Mouse (Mus musculus) skeletal muscle tissue, adult 2 months (tissue): Measurements from ENCODE around the gene Cbx6.

Experiments
- DNase-seq: peaks from one replicate; pipeline ENCODE4 v3.0.0-alpha.2; 2012; ENCODE audit warnings: low read depth, low spot score

Cbx6 gene

GRCm38 (mm10) chr15:79803533-79804351 is 30.7 kb downstream of the Cbx6 start:
- no peak for DNase-seq

GRCm38 (mm10) chr15:79802304-79802703 is 32.2 kb downstream of the Cbx6 start:
- DNase-seq, result no peak

- no peak for DNase-seq
Observed at GRCm38 (mm10) chr15:79801646-79802045, 32.8 kb downstream of the Cbx6 start.

GRCm38 (mm10) chr15:79800701-79801100 is 33.8 kb downstream of the Cbx6 start:
- DNase-seq, result no peak

- no peak for DNase-seq
Observed at GRCm38 (mm10) chr15:79798591-79798990, 35.9 kb downstream of the Cbx6 start.

GRCm38 (mm10) chr15:79797680-79798079 is 36.8 kb downstream of the Cbx6 start:
- DNase-seq, result no peak

- no peak for DNase-seq
Observed at GRCm38 (mm10) chr15:79797096-79797495, 37.4 kb downstream of the Cbx6 start.

- no peak for DNase-seq
Observed at GRCm38 (mm10) chr15:79796256-79796655, 38.2 kb downstream of the Cbx6 start.

GRCm38 (mm10) chr15:79794173-79794572 is 40.3 kb downstream of the Cbx6 start:
- no peak for DNase-seq

GRCm38 (mm10) chr15:79793076-79793475 is 41.4 kb downstream of the Cbx6 start:
- no peak for DNase-seq

- no peak for DNase-seq
Observed at GRCm38 (mm10) chr15:79792455-79792854, 42.0 kb downstream of the Cbx6 start.

GRCm38 (mm10) chr15:79791502-79791901 is 43.0 kb downstream of the Cbx6 start:
- DNase-seq, result peak; percentile 19

GRCm38 (mm10) chr15:79790905-79791304 is 43.6 kb downstream of the Cbx6 start:
- no peak for DNase-seq

GRCm38 (mm10) chr15:79790111-79790510 is 44.4 kb downstream of the Cbx6 start:
- DNase-seq, result no peak

- DNase-seq, result no peak
Observed at GRCm38 (mm10) chr15:79787815-79788214, 46.7 kb downstream of the Cbx6 start.

- no peak for DNase-seq
Observed at GRCm38 (mm10) chr15:79785056-79785455, 49.4 kb downstream of the Cbx6 start.

- no peak for DNase-seq
Observed at GRCm38 (mm10) chr15:79777749-79778148, 56.7 kb downstream of the Cbx6 start, which contains the start of gene Dnal4. Gene Dnal4, minus strand, starts transcription at chr15:79777849.

GRCm38 (mm10) chr15:79775662-79776061 is 58.8 kb downstream of the Cbx6 start:
- DNase-seq, result no peak

- DNase-seq, result peak; percentile 99
Observed at GRCm38 (mm10) chr15:79774117-79775027, 60.1 kb downstream of the Cbx6 start.
